Mouse (Mus musculus): ENCODE data around the gene Ddhd1.

DNA sequence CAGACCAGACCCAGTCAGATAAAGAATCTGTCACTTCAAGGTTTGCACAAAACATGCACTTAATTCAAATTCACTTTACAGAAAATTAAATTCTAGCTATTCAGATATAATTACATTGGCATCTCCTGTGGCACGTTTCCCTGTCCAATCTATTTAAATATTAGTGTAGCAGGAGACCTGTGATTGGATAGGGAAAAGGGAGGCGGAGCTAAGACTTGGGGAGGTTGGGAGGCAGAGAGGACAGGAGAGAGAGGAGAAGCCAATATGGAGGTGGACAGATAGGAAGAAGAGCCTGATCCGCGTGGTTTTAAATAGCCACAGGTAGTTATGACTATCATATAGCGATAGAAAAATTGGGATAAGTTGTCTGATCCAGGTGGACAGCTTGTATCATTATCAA is 19.2 kb downstream of the Ddhd1 start:
- no peak for TF ChIP-seq POLR2A (IDR thresholded peaks at IDR 0.05; ENCODE audit: insufficient read depth, low read depth, low read length)
- no peak for TF ChIP-seq CTCF (IDR thresholded peaks at IDR 0.05)
